Mouse (Mus musculus): ENCODE measurements at regions not wholly inside any gene's neighbourhood (a gene's known extent, or its start where the extent isn't known, plus 50 kb on each side); places are given as distances from the start of the nearest gene placed in this dataset.

DNA sequence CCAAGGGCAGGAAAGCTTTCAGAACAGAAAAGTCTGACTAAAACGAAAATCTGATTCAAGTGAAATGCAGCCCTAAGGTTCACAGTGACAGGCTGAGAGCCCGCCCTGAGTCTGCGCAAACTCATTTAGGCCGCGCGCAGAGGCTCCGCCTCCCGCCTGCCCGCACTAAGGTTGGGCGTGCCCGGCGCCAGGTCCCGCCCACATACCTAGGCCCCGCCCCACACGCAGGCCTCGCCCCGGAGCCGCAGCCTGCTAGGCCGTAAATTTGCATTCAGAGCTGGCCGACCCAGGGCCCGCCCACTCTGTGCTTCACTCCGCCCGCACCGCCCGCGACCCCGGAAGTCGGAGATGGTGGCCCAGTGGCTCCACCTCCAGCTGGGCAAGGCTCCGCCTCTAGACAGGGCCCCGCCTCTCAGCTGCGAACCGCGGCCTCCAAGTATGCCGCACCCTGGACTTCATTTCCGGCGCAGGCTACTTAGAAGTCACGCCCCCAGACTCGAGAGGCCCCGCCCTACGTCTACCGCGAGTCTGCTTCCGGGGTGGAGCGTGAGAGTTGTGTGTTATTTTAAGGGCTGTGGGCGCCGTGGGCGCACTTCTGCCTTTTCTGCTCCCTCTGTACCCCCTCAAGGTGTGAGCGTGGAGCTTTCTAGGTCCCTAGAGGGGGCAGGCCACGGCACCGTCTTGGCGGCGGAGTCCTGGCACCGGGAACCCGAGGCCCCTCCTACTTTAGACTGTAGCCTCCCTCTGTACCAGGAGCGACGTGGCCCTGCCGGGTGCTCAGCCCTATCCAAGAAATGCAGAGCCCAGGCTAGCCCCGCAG, 52.3 kb upstream of the Wnt7b start:
- peaks cover 25% of the 10 kb centered on the region for H3K4me1 ChIP-seq
- peak overlapping the region; percentile 95 for H3K4me3 ChIP-seq (replicated peaks)

DNA sequence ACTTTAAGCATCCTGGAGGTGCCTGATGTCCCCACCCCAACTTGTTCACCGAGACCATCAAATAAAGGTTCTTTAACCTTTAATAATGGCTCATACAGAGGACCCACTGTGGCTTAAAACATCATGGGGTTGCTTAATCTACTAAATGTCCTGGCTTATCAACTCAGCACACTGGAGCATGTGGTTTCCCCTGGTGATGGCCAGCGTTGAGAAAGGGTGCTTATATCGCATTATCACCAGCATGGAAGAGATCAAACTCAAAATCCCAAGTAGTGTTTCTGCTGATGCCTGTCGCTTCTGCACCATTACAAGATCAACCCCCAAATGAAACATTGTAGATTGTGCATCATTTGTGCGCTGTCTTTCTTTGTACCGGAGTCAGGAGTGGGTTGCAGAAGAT, 53.2 kb upstream of the Wnt7b start:
- peaks cover 1% of the 10 kb centered on the region for H3K27me3 ChIP-seq (replicated peaks)
- H3K4me3 ChIP-seq (replicated peaks) = peak overlapping the region; percentile 95
- peaks cover 17% of the 10 kb centered on the region for H3K4me1 ChIP-seq
- peaks cover 7% of the 10 kb centered on the region for H3K36me3 ChIP-seq (replicated peaks; ENCODE audit: low read length)
- H3K9me3 ChIP-seq = no peaks in the 10 kb centered on the region
- TF ChIP-seq GATA1 (IDR thresholded peaks at IDR 0.05; ENCODE audit: borderline replicate concordance, low read length) = no peak
- no peak for TF ChIP-seq FLI1 (IDR thresholded peaks at IDR 0.05; ENCODE audit: low read length)

More for the DNA sequence above, 52.3 kb upstream of the Wnt7b start:
- TF ChIP-seq FLI1 (IDR thresholded peaks at IDR 0.05; ENCODE audit: low read length) (peak; percentile 58), GATA1 (IDR thresholded peaks at IDR 0.05; ENCODE audit: borderline replicate concordance, low read length) (no peak)
- Histone ChIP-seq H3K9me3 (no peaks in the 10 kb centered on the region), H3K27me3 (replicated peaks) (peaks cover 9% of the 10 kb centered on the region), H3K36me3 (replicated peaks; ENCODE audit: low read length) (peaks cover 7% of the 10 kb centered on the region)

GRCm38 (mm10) chr15:85639566-85639965, 57.3 kb upstream of the Wnt7b start:
- Histone ChIP-seq H3K9me3 (no peaks in the 10 kb centered on the region), H3K36me3 (replicated peaks; ENCODE audit: low read length) (peaks cover 7% of the 10 kb centered on the region), H3K4me3 (replicated peaks) (no peak overlapping the region), H3K27me3 (replicated peaks) (peaks cover 19% of the 10 kb centered on the region), H3K4me1 (peaks cover 16% of the 10 kb centered on the region)
- no peak for TF ChIP-seq GATA1 (IDR thresholded peaks at IDR 0.05; ENCODE audit: borderline replicate concordance, low read length)
- no peak for TF ChIP-seq FLI1 (IDR thresholded peaks at IDR 0.05; ENCODE audit: low read length)

DNA sequence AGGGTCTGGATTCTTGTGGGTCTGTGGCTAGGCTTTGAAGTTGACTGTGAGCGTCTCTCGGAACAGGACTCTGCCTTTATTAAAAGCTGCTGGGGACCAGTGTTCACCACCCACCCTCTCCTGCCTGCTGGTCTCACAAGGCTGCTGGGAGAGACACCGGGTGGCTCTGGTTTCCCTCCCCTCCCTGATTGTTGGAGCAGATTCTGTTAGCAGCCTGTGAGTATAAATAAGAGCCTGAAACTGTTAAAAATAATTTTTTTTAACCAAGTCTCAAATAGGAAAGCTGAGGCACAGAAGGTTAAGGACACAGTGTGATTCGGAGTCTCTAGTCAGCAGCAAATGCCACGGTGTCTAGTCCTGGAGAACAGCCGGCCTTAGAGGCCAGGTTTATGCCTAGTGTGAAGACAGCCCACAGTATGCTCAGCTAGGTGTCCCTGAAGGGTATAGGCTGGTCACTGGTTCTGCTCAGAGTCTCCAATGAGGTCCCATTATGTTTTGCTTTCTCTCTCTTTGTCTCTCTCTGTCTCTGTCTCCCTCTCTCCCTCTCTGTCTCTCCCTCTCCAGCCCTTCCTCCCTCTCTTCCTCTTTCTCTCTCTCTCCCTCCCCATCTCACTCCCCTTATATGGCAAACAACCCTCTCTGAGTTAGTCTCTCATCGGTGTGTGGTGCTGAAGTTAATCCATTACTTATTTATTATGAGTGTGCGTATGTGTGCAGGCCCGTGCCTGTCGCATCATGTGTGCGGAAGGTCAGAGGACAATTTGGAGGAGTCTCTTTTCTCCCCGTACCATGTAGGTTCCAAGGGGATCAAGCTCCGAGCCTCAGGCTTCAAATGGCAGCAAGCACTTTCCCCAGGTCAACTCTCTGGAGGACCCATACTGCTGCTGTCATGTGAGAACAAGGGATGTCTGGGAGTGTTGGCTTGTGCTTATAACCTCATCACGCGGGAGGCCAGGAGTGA, 59.1 kb upstream of the Wnt7b start:
- Histone ChIP-seq H3K36me3 (replicated peaks; ENCODE audit: low read length) (peaks cover 7% of the 10 kb centered on the region), H3K9me3 (no peaks in the 10 kb centered on the region), H3K4me1 (peaks cover 15% of the 10 kb centered on the region), H3K4me3 (replicated peaks) (no peak overlapping the region), H3K27me3 (replicated peaks) (peaks cover 37% of the 10 kb centered on the region)
- TF ChIP-seq FLI1 (IDR thresholded peaks at IDR 0.05; ENCODE audit: low read length) (no peak), GATA1 (IDR thresholded peaks at IDR 0.05; ENCODE audit: borderline replicate concordance, low read length) (no peak)

GRCm38 (mm10) chr15:85645396-85645795, 63.1 kb upstream of the Wnt7b start:
- Histone ChIP-seq H3K4me1 (peaks cover 19% of the 10 kb centered on the region), H3K27me3 (replicated peaks) (peaks cover 70% of the 10 kb centered on the region), H3K4me3 (replicated peaks) (no peak overlapping the region), H3K9me3 (no peaks in the 10 kb centered on the region), H3K36me3 (replicated peaks; ENCODE audit: low read length) (no peaks in the 10 kb centered on the region)
- TF ChIP-seq FLI1 (IDR thresholded peaks at IDR 0.05; ENCODE audit: low read length) = no peak
- no peak for TF ChIP-seq GATA1 (IDR thresholded peaks at IDR 0.05; ENCODE audit: borderline replicate concordance, low read length)

GRCm38 (mm10) chr15:85645971-85646638, 63.8 kb upstream of the Wnt7b start:
- Histone ChIP-seq H3K36me3 (replicated peaks; ENCODE audit: low read length) (no peaks in the 10 kb centered on the region), H3K4me3 (replicated peaks) (peak overlapping the region; percentile 84), H3K27me3 (replicated peaks) (peaks cover 75% of the 10 kb centered on the region), H3K9me3 (no peaks in the 10 kb centered on the region), H3K4me1 (peaks cover 19% of the 10 kb centered on the region)
- TF ChIP-seq FLI1 (IDR thresholded peaks at IDR 0.05; ENCODE audit: low read length) (no peak), GATA1 (IDR thresholded peaks at IDR 0.05; ENCODE audit: borderline replicate concordance, low read length) (no peak)

- H3K4me3 ChIP-seq (replicated peaks) = peak overlapping the region; percentile 84
- peaks cover 79% of the 10 kb centered on the region for H3K27me3 ChIP-seq (replicated peaks)
- no peaks in the 10 kb centered on the region for H3K36me3 ChIP-seq (replicated peaks; ENCODE audit: low read length)
- no peak for TF ChIP-seq GATA1 (IDR thresholded peaks at IDR 0.05; ENCODE audit: borderline replicate concordance, low read length)
- TF ChIP-seq FLI1 (IDR thresholded peaks at IDR 0.05; ENCODE audit: low read length) = no peak
- no peaks in the 10 kb centered on the region for H3K9me3 ChIP-seq
- peaks cover 15% of the 10 kb centered on the region for H3K4me1 ChIP-seq
Measured at GRCm38 (mm10) chr15:85646639-85647277, 64.5 kb upstream of the Wnt7b start.

GRCm38 (mm10) chr15:85647593-85647992, 65.3 kb upstream of the Wnt7b start:
- H3K36me3 ChIP-seq (replicated peaks; ENCODE audit: low read length) = no peaks in the 10 kb centered on the region
- H3K4me3 ChIP-seq (replicated peaks) = no peak overlapping the region
- TF ChIP-seq FLI1 (IDR thresholded peaks at IDR 0.05; ENCODE audit: low read length) (no peak), GATA1 (IDR thresholded peaks at IDR 0.05; ENCODE audit: borderline replicate concordance, low read length) (no peak)
- peaks cover 15% of the 10 kb centered on the region for H3K4me1 ChIP-seq
- H3K27me3 ChIP-seq (replicated peaks) = peaks cover 83% of the 10 kb centered on the region
- H3K9me3 ChIP-seq = no peaks in the 10 kb centered on the region

DNA sequence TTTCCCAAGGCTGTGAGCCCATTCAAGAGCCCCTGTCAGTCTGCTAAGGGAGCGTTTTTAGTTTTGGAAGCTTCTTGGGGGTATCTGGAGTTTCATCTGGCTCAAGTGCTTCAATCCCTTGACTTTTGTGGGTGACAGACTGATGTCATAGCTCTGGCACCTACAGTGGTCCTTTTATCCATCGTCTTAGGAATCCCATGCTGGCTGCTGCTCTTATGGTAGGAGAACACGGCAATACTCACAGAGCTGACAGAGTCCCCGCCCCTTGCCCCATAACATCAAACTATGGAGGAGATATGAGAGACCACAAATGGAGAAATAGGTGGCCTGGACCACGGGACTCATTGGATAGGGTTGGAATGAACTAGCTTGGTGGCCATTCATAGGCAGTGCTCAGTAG, 68.0 kb upstream of the Wnt7b start:
- H3K27me3 ChIP-seq (replicated peaks) = peaks cover 76% of the 10 kb centered on the region
- peaks cover 20% of the 10 kb centered on the region for H3K4me1 ChIP-seq
- TF ChIP-seq FLI1 (IDR thresholded peaks at IDR 0.05; ENCODE audit: low read length) = no peak
- no peaks in the 10 kb centered on the region for H3K36me3 ChIP-seq (replicated peaks; ENCODE audit: low read length)
- no peaks in the 10 kb centered on the region for H3K9me3 ChIP-seq
- H3K4me3 ChIP-seq (replicated peaks) = no peak overlapping the region
